9 mouse cellular contexts compared by ENCODE assay signal in the genomic region with DNA sequence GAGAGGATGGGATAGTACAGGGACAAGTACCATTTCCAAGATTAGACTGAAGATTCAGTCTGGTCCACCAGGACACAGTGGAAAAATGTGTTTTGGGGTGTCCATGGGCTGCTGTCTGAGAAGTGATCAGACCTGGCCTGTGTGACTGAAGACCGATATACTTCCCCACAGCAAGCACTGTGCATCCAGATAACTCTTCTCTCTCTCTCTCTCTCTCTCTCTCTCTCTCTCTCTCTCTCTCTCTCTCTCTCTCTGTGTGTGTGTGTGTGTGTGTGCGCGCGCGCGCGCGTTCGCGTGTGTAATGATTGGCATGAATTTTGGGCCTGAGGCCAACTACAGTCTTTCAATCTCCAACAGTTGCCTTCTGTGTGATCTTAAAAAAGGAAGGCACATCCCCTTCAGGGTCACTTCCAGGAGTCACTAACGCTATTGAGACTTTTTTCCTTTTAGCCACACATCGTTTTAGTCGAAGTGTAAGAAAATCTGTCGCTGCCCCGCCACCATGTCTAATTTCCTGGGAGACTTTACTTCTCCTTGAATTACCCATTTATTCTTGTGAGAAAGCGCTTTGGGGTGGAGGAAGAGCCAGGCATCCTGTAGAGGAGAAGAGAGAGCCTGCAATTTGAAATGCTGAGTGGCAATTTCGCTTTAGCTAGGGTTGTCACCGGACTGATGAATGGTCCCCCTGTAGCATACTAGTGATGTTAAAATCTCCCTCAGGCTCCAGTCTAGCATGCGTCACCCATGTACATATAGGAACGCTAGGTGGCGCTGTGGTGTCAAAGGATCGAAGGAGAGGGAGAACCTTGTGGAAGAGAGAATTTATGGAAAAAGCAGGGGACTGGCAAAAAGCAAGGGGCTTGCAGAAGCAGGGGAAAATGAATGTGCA.
DNase-seq lines count a peak whose midpoint lies in the region; ATAC-seq and TF ChIP-seq lines count a peak whose summit lies in the region.
"Had no signal": no experiment of that assay in that cellular context is flagged by ENCODE, and none has a peak within 500 bp of the region (broad histone marks: within the 10 kb centered on the region; RNA-seq: fewer than 3 reads in every experiment).

No protein-coding gene starts in this region.

- peaks cover 0 to 3% of the 10 kb centered on the region in 2 experiments; a peak in 1 of 4 replicates for H3K4me1 ChIP-seq in MEL (ENCODE audit: control insufficient read depth in 1 of 2, insufficient read depth in 2 of 2, low read length in 2 of 2)
- no peaks in the 10 kb centered on the region for H3K4me1 ChIP-seq in hindbrain, embryonic 10.5 days (replicated peaks)
- no peaks in the 10 kb centered on the region for H3K4me1 ChIP-seq in lung, embryonic 16.5 days (replicated peaks; ENCODE audit: control insufficient read depth, insufficient read depth, low read length)
- H3K4me1 ChIP-seq: limb, embryonic 15.5 days had no signal

- no peak for TF ChIP-seq EP300 in MEL (IDR thresholded peaks at IDR 0.05; ENCODE audit: low read depth in 1 of 2, low read length in 2 of 2)

- DNase-seq in MEL (ENCODE audit: low read depth, low spot score): peak; percentile 42
- DNase-seq in c-Kit-negative CD71-positive TER-119-positive erythroid progenitor cells, embryonic 14.5 days (ENCODE audit: low read depth, low spot score): peak; percentile 1
- peak; percentile 60 for DNase-seq in fibroblast of lung, adult 2 months (ENCODE audit: low read depth)
- peak; percentile 79 for DNase-seq in hindbrain, embryonic 10.5 days (ENCODE audit: low spot score)
- peak; percentile 89 to 92 for DNase-seq in layer of hippocampus, adult 2 months (ENCODE audit: low spot score in 2 of 2)
- DNase-seq in retina, embryonic 14.5 days (ENCODE audit: low spot score): peak; percentile 89

- no peak overlapping the region for H3K27ac ChIP-seq in MEL (ENCODE audit: control insufficient read depth, low read depth, low read length)
- H3K27ac ChIP-seq in hindbrain, embryonic 10.5 days: no peak overlapping the region
- peak overlapping the region; percentile 85 for H3K27ac ChIP-seq in layer of hippocampus, adult 2 months
- no peak overlapping the region for H3K27ac ChIP-seq in lung, embryonic 16.5 days (ENCODE audit: low read length)
- H3K27ac ChIP-seq: limb, embryonic 15.5 days had no signal

- no peaks in the 10 kb centered on the region; a peak in 1 of 4 replicates for H3K36me3 ChIP-seq in MEL (ENCODE audit: control insufficient read depth in 1 of 2, insufficient read depth in 2 of 2, low read length in 2 of 2)
- no peaks in the 10 kb centered on the region for H3K36me3 ChIP-seq in hindbrain, embryonic 10.5 days
- H3K36me3 ChIP-seq in lung, embryonic 16.5 days (ENCODE audit: control insufficient read depth, insufficient read depth, low read length): no peaks in the 10 kb centered on the region
- H3K36me3 ChIP-seq: limb, embryonic 15.5 days had no signal

- TF ChIP-seq POLR2A in MEL (IDR thresholded peaks at IDR 0.05; ENCODE audit: control insufficient read depth in 1 of 2, insufficient read depth in 1 of 2, low read depth in 1 of 2, low read length in 2 of 2, poor library complexity in 1 of 2): no peak

- H3K79me2 ChIP-seq in MEL (ENCODE audit: control insufficient read depth, insufficient read depth, low read length, poor library complexity): no peaks in the 10 kb centered on the region

- whole genome bisulfite sequencing in hindbrain, embryonic 10.5 days: 48% methylated on average over 22 of the region's 22 CpGs
- WGBS in lung, embryonic 16.5 days: 53% methylated on average over 22 of the region's 22 CpGs

- no peak overlapping the region for H3K4me2 ChIP-seq in lung, embryonic 16.5 days (ENCODE audit: low read depth, low read length)
- H3K4me2 ChIP-seq: limb, embryonic 15.5 days had no signal

- TF ChIP-seq RAD21 in MEL (IDR thresholded peaks at IDR 0.05; ENCODE audit: low read depth, low read length): peak; percentile 43

- no peak overlapping the region for H3K4me3 ChIP-seq in MEL (ENCODE audit: control insufficient read depth in 1 of 2, insufficient read depth in 1 of 2, low read depth in 2 of 2, low read length in 2 of 2)
- no peak overlapping the region for H3K4me3 ChIP-seq in hindbrain, embryonic 10.5 days
- peak overlapping the region; percentile 53 for H3K4me3 ChIP-seq in layer of hippocampus, adult 2 months
- no peak overlapping the region for H3K4me3 ChIP-seq in lung, embryonic 16.5 days (ENCODE audit: low read length)
- H3K4me3 ChIP-seq: limb, embryonic 15.5 days had no signal

- no peak overlapping the region for H3K9ac ChIP-seq in MEL (ENCODE audit: control insufficient read depth, low read depth, low read length, poor library complexity, severe bottlenecking)
- H3K9ac ChIP-seq in lung, embryonic 16.5 days (ENCODE audit: low read length): no peak overlapping the region
- H3K9ac ChIP-seq: limb, embryonic 15.5 days had no signal

- ATAC-seq in lung, embryonic 16.5 days (ENCODE audit: low read depth): peak; percentile 57; the same call in 1 of the 2 replicates
- no peak for ATAC-seq in erythroid progenitor cell, adult 5-6 weeks (replicated peaks; ENCODE audit: low FRiP score, poor library complexity, severe bottlenecking)

- no peaks in the 10 kb centered on the region for H3K27me3 ChIP-seq in MEL (ENCODE audit: control insufficient read depth in 1 of 2, insufficient read depth in 2 of 2, low read length in 2 of 2)
- no peaks in the 10 kb centered on the region for H3K27me3 ChIP-seq in hindbrain, embryonic 10.5 days (ENCODE audit: insufficient read depth, poor library complexity, severe bottlenecking)
- no peaks in the 10 kb centered on the region for H3K27me3 ChIP-seq in lung, embryonic 16.5 days (ENCODE audit: control insufficient read depth, insufficient read depth, low read depth, low read length)
- H3K27me3 ChIP-seq: limb, embryonic 15.5 days had no signal

- H3K9me3 ChIP-seq in MEL (replicated peaks; ENCODE audit: insufficient read depth, low read length): no peaks in the 10 kb centered on the region
- H3K9me3 ChIP-seq in hindbrain, embryonic 10.5 days: no peaks in the 10 kb centered on the region
- H3K9me3 ChIP-seq in lung, embryonic 16.5 days (ENCODE audit: control insufficient read depth, low read length): no peaks in the 10 kb centered on the region
- H3K9me3 ChIP-seq: limb, embryonic 15.5 days had no signal

- TF ChIP-seq CTCF in MEL (IDR thresholded peaks at IDR 0.05 in 2 of 3, conservative IDR thresholded peaks at IDR 0.05 in 1 of 3; ENCODE audit: control insufficient read depth in 1 of 3, insufficient read depth in 1 of 3, low read depth in 2 of 3, low read length in 3 of 3, poor library complexity in 1 of 3, severe bottlenecking in 1 of 3): peak; percentile 49 to 63 (median 53)
- TF ChIP-seq CTCF in layer of hippocampus, adult 2 months (conservative IDR thresholded peaks at IDR 0.05): peak; percentile 98

TF ChIP-seq in MEL, 35 proteins besides CTCF, POLR2A, EP300 and RAD21:
- TF ChIP-seq ELF1 (IDR thresholded peaks at IDR 0.05; ENCODE audit: low read depth, low read length) (no peak), MAZ (IDR thresholded peaks at IDR 0.05; ENCODE audit: low read depth, low read length) (no peak), ZMIZ1 (IDR thresholded peaks at IDR 0.05; ENCODE audit: low read depth, low read length) (no peak), POLR2AphosphoS5 (IDR thresholded peaks at IDR 0.05; ENCODE audit: borderline replicate concordance, low read depth, low read length) (no peak), MAX (IDR thresholded peaks at IDR 0.05; ENCODE audit: low read length) (no peak), USF1 (IDR thresholded peaks at IDR 0.05; ENCODE audit: low read depth, low read length) (no peak), SMC3 (IDR thresholded peaks at IDR 0.05; ENCODE audit: low read depth, low read length) (peak; percentile 41), CHD1 (IDR thresholded peaks at IDR 0.05; ENCODE audit: low read depth, low read length) (no peak), POLR2AphosphoS2 (IDR thresholded peaks at IDR 0.05; ENCODE audit: low read length) (no peak)
TF ChIP-seq in MEL: peak in this region for 1.

Comparison
In these comparisons a context has a peak if more than half of its experiments do, and no peak if none do; other contexts are left out.
1. DNase-seq: peak in every context shown above with its lines; median percentile 90 in layer of hippocampus, adult 2 months; 89 in retina, embryonic 14.5 days; 79 in hindbrain, embryonic 10.5 days; 60 in fibroblast of lung, adult 2 months; 42 in MEL; 1 in c-Kit-negative CD71-positive TER-119-positive erythroid progenitor cells, embryonic 14.5 days.